Mouse (Mus musculus): ENCODE data around the gene Grk6. TPM values are rescaled to one million over a fixed set of nuclear protein-coding genes. Genes with fewer than 3 reads are reported as not detected.

The Grk6 gene
- polyA plus RNA-seq (2012; ENCODE audit: insufficient read depth, insufficient read length, low replicate concordance, missing spikeins), result 128 TPM in 1 of 2 replicates, not detected in the other

DNA sequence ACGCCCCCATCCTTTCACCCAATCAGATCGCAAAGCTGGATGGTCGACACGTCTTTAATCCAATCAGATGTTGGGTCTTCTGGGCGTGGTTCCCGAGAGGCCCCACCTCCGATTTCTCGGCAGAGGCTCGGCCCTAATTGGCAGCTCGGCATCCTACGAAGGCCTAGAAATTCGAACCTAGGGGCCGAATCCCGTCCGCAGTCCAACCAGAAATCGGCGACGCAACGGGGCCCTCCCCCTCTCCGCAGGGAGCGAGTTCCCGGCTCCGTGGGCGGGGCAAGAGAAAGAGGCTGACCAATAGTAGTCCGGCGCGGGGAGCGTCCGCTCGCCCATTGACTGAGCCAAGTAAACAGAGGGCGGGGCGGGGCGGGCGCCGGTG lies at the start of gene Grk6:
Gene Grk6, plus strand, starts transcription at position 136 of the 379 bp plus-strand sequence.
- peak within 1 kb of the TSS; percentile 63 for H3K4me3 ChIP-seq (ENCODE audit: insufficient read depth, low read depth, low read length)
- WGBS, result under 1% methylated on average over 35 of the region's 35 CpGs
- TF ChIP-seq CTCF (IDR thresholded peaks at IDR 0.05; ENCODE audit: insufficient read depth, low read depth, low read length) (no peak), POLR2A (IDR thresholded peaks at IDR 0.05; ENCODE audit: insufficient read depth, low read depth, low read length) (no peak)
- H3K4me1 ChIP-seq (ENCODE audit: control insufficient read depth, insufficient read depth, low read length), result peaks cover 20% of the 10 kb centered on the region
- peak within 1 kb of the TSS; percentile 86 for H3K27ac ChIP-seq (ENCODE audit: insufficient read depth, low read depth, low read length)

DNA sequence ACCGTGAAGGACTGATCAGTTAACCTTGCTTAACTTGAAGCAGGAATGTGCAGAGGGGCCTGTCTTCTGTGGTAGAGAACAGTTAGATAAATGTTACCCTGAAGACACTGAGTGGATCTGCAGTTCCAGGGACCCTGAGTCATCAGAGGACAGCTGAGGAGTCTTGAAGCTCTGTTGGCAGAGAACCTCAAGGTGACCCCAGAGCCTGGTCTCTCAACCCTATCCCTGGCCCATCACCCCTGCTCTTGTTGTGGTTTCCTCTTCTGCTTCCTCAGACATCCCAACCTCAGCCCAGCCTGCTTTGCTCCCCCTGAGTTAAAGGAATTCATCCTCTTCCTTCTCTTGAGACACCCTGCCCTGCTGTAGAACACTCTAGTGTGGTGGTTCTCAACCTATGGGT lies 46.8 kb upstream of the Grk6 start, which contains the start of gene Slc34a1:
Gene Slc34a1, plus strand, starts transcription at position 100 of the 400 bp plus-strand sequence.
- Histone ChIP-seq H3K4me1 (ENCODE audit: control insufficient read depth, insufficient read depth, low read length) (peaks cover 9% of the 10 kb centered on the region), H3K27ac (ENCODE audit: insufficient read depth, low read depth, low read length) (no peak within 1 kb of the TSS)

DNA sequence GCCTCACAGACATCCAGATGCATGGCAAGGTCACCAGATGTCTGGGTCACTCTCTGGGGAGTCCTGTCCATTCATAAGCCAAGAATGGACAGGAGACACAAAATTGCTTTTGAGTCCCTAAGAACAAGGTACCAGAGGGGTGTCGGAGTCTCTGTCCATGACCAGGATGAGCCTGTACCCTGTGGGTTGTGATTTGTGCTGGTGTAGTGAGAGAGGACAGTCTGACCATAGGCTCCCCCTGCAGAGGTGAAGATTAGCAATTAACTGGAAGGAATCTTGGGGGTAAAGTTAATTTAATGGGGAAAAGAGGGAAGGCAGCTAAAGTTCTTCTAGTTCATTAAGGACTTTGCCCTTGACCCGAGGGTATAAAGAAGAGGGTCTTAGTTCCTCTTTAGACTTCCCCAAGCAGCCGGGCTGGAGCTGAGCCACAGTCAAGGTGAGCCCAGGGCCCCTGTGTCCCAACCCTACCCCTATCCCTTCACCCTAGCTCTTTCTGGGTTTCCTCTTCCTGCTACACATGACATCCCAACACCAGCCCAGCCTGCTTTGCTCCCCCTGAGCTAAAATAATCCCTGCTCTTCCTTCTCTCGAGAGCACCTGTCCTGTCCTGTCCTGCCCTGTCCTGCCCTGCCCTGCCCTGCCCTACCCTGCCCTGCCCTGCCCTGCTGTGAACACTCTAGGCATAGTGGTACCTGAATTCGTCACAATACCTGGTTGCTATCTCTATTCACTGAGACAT lies 45.4 kb upstream of the Grk6 start:
- no peak overlapping the region for H3K27ac ChIP-seq (ENCODE audit: insufficient read depth, low read depth, low read length)
- 74% methylated on average over 5 of the region's 5 CpGs for WGBS
- peaks cover 19% of the 10 kb centered on the region for H3K4me1 ChIP-seq (ENCODE audit: control insufficient read depth, insufficient read depth, low read length)
- TF ChIP-seq CTCF (IDR thresholded peaks at IDR 0.05; ENCODE audit: insufficient read depth, low read depth, low read length) (no peak), POLR2A (IDR thresholded peaks at IDR 0.05; ENCODE audit: insufficient read depth, low read depth, low read length) (no peak)
- no peak overlapping the region for H3K4me3 ChIP-seq (ENCODE audit: insufficient read depth, low read depth, low read length)

More for the DNA sequence above, 46.8 kb upstream of the Grk6 start, which contains the start of gene Slc34a1:
- no peak for TF ChIP-seq CTCF (IDR thresholded peaks at IDR 0.05; ENCODE audit: insufficient read depth, low read depth, low read length)
- TF ChIP-seq POLR2A (IDR thresholded peaks at IDR 0.05; ENCODE audit: insufficient read depth, low read depth, low read length), result no peak
- H3K4me3 ChIP-seq (ENCODE audit: insufficient read depth, low read depth, low read length), result no peak within 1 kb of the TSS
- WGBS, result 86% methylated on average over 1 of the region's 1 CpGs

DNA sequence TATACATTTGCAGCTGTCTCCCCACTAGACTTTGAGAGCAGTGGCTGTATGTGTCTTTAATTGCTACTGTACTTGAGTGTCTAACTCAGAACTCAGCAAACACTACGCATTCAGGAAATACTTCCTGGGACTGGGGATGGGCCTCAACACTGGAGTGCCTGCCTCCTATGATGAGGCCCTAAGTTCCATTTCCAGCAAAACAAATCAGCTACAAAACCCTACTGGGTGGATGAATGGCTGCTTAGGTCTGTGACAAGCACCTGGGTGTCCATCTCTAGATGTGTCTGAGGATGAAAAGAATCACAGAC lies 44.9 kb upstream of the Grk6 start:
- Histone ChIP-seq H3K4me3 (ENCODE audit: insufficient read depth, low read depth, low read length) (no peak overlapping the region), H3K27ac (ENCODE audit: insufficient read depth, low read depth, low read length) (no peak overlapping the region), H3K4me1 (ENCODE audit: control insufficient read depth, insufficient read depth, low read length) (peaks cover 24% of the 10 kb centered on the region)
- whole genome bisulfite sequencing, result 83% methylated on average over 1 of the region's 1 CpGs
- TF ChIP-seq CTCF (IDR thresholded peaks at IDR 0.05; ENCODE audit: insufficient read depth, low read depth, low read length) (no peak), POLR2A (IDR thresholded peaks at IDR 0.05; ENCODE audit: insufficient read depth, low read depth, low read length) (no peak)

DNA sequence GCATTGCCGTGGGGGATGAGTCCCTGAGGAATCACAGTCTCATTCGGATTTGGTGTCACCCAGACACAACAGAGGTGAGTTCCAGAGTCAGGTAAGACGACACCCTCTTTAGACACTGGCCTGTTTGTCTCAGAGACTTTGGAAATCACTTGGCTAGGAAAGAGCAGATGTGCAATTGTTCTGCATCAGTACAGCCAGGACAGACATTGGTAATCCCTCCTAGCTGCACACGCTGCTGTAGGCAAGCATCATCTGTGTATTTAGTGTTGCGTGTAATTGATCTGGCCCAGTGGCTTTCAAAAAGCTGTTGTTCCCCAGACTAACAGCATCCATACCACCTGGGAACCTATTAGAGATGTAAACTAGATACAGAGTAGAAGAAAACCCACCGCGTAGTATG lies 41.6 kb upstream of the Grk6 start:
- TF ChIP-seq CTCF (IDR thresholded peaks at IDR 0.05; ENCODE audit: insufficient read depth, low read depth, low read length) (no peak), POLR2A (IDR thresholded peaks at IDR 0.05; ENCODE audit: insufficient read depth, low read depth, low read length) (no peak)
- Histone ChIP-seq H3K27ac (ENCODE audit: insufficient read depth, low read depth, low read length) (peak overlapping the region; percentile 98), H3K4me3 (ENCODE audit: insufficient read depth, low read depth, low read length) (no peak overlapping the region), H3K4me1 (ENCODE audit: control insufficient read depth, insufficient read depth, low read length) (peaks cover 35% of the 10 kb centered on the region)
- WGBS, result 74% methylated on average over 7 of the region's 7 CpGs

DNA sequence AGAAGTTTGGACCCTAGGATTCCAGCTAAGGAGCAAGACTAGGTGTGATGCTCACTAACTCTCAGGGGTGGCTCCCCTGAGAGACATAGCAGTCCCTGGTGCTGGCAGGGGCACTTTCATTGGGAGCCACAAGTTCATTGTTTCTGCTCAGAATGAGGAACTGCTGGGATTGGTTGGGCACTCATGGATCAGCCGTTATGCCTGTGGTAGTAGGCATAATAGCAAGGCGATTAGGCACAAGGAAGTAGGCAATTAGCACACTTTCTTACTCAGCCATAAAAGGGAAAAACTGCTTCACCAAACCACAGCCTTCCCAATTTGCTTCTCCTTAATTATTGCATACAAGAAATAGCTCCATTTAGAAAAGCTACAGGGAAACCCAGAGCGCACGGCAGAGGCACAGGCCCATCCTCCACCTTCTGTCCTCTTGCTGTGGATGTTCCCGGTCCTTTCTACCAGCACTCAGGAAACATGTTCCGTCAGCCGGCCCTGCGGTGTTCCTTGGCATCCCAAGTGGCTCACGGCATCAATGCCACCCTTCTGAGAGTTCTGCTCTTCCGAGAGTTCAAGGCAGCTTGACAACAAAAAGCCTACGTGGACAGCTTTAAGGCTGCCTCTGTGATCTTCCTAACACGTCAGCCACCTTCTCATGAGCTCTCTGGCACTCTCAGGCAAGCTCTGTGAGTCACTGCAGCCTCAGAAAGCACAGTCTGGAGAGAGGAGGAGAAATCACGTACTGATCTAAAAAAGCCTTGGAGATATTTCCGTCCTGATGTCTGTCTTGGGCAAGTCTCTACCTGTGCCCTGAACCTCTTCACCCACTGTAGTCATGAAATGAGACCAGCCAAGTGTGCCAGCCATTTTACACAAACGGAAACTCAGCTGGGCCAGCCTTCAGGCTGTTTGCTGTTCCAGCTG lies 40.7 kb upstream of the Grk6 start:
- Histone ChIP-seq H3K4me1 (ENCODE audit: control insufficient read depth, insufficient read depth, low read length) (peaks cover 35% of the 10 kb centered on the region), H3K27ac (ENCODE audit: insufficient read depth, low read depth, low read length) (peak overlapping the region; percentile 98), H3K4me3 (ENCODE audit: insufficient read depth, low read depth, low read length) (peak overlapping the region; percentile 13; the same call in 1 of the 2 replicates)
- TF ChIP-seq CTCF (IDR thresholded peaks at IDR 0.05; ENCODE audit: insufficient read depth, low read depth, low read length) (no peak), POLR2A (IDR thresholded peaks at IDR 0.05; ENCODE audit: insufficient read depth, low read depth, low read length) (no peak)
- WGBS, result 14% methylated on average over 15 of the region's 15 CpGs

DNA sequence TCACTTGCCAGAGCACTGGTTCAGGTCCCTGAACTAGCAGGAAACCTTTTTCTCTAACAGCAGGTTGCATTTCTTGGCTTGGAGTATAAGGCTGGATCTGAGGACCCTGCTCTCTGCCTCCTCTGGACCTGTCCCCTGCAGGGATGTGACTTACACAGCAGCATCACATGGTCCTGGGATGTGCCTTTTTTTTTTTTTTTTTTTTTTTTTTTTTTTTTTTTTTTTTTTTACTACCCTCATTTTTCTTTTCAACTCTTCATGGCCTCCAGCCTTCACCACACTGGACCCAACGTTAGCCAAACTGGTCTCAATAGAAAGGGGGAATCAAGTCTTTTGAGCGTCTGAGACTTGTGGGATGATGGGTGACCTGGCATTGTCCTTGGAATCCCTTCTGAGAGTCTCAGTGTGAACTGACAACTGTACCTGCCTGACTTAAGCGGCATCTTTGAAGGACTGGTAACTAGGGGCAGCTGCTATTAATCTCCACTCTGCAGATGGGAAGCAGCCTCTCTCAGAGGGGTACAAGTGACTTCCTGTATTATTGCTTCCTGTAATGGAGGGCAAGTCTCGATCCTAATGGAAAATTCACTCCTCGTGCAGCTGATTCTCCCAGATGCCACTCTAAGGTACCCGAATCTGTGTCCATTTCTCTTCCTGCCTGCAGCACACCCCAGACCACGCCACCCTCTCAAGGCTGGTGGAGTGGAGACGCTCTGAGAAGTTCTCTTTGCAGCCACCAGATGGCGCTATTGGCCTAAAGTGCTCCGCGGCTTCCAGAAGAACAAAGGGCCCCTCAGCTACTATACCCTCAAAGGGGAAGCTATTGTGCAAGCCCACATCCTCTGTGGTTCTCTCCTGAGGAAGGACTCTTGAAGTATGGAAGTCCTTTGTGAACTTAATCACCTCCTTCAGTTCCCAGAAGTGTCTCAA lies 39.8 kb upstream of the Grk6 start:
- H3K27ac ChIP-seq (ENCODE audit: insufficient read depth, low read depth, low read length), result peak overlapping the region; percentile 98
- no peak overlapping the region for H3K4me3 ChIP-seq (ENCODE audit: insufficient read depth, low read depth, low read length)
- H3K4me1 ChIP-seq (ENCODE audit: control insufficient read depth, insufficient read depth, low read length), result peaks cover 35% of the 10 kb centered on the region
- WGBS, result 11% methylated on average over 11 of the region's 11 CpGs
- TF ChIP-seq POLR2A (IDR thresholded peaks at IDR 0.05; ENCODE audit: insufficient read depth, low read depth, low read length), result no peak
- peak; percentile 87 for TF ChIP-seq CTCF (IDR thresholded peaks at IDR 0.05; ENCODE audit: insufficient read depth, low read depth, low read length)

DNA sequence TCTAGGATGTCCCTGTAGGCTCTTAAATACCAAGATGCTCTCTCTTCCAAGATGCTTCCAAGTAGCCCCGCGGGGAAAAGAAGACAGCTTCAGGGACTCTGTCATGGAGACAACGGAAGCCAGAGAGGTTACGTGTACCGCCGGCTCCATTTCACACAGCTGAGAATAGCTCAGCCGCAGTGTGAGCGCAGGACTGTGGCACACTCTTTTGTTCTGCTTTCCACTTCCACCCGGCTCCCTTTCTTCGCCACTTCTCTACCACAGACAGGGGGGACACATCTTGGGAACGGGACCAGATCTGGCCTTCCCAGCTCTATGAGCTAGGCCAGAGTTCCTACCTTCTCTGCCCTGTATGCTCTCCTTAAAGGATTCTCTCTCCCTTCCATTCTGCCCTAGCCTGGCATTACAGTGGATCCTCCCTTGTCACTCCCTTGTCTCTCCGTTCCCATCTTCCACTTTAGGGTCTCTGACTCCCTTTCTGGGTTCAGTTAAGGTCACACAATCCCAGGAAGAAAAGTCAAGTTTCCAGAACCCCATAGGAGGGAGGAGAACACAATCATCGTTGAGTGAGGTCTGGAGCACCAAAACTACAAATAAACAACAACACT lies 39.0 kb upstream of the Grk6 start:
- 26% methylated on average over 13 of the region's 13 CpGs for WGBS
- no peak overlapping the region for H3K4me3 ChIP-seq (ENCODE audit: insufficient read depth, low read depth, low read length)
- H3K4me1 ChIP-seq (ENCODE audit: control insufficient read depth, insufficient read depth, low read length), result peaks cover 35% of the 10 kb centered on the region
- TF ChIP-seq CTCF (IDR thresholded peaks at IDR 0.05; ENCODE audit: insufficient read depth, low read depth, low read length), result no peak
- no peak for TF ChIP-seq POLR2A (IDR thresholded peaks at IDR 0.05; ENCODE audit: insufficient read depth, low read depth, low read length)
- H3K27ac ChIP-seq (ENCODE audit: insufficient read depth, low read depth, low read length), result peak overlapping the region; percentile 48

Data from olfactory bulb, adult 2 months (tissue).